19 mouse cellular contexts compared by ENCODE assay signal in genomic region chr13:54838540-54838939, GRCm38 (mm10). TPM values are rescaled to one million over a fixed set of nuclear protein-coding genes. Genes with fewer than 3 reads are reported as not detected.
DNase-seq lines count a peak whose midpoint lies in the region; ATAC-seq and TF ChIP-seq lines count a peak whose summit lies in the region.
"Had no signal": no experiment of that assay in that cellular context is flagged by ENCODE, and none has a peak within 500 bp of the region (broad histone marks: within the 10 kb centered on the region; RNA-seq: fewer than 3 reads in every experiment).

No protein-coding gene starts in this region.

- ATAC-seq in liver, embryonic 12.5 days: no peak
- peak; percentile 72 for ATAC-seq in megakaryocyte, adult 5-6 weeks (ENCODE audit: poor library complexity, severe bottlenecking)
- no peak for ATAC-seq in cerebellum, adult (ENCODE audit: insufficient number of reproducible peaks, low FRiP score, low TSS enrichment)
- ATAC-seq: intestine, embryonic 16.5 days had no signal

- H3K9ac ChIP-seq in liver, adult 2 months (ENCODE audit: low read depth, low read length): no peak overlapping the region
- H3K9ac ChIP-seq in liver, embryonic 12.5 days: no peak overlapping the region

- H3K27me3 ChIP-seq in liver, adult 2 months (ENCODE audit: control insufficient read depth, insufficient read depth, low read length): no peaks in the 10 kb centered on the region; the same call in 1 of the 2 replicates
- H3K27me3 ChIP-seq in liver, embryonic 12.5 days (replicated peaks): no peaks in the 10 kb centered on the region

- no peak overlapping the region for H3K4me3 ChIP-seq in liver, adult 2 months (ENCODE audit: insufficient read depth, low read depth, low read length)
- H3K4me3 ChIP-seq in liver, embryonic 12.5 days: no peak overlapping the region
- H3K4me3 ChIP-seq in bone marrow, adult 2 months (replicated peaks; ENCODE audit: control insufficient read depth, low read depth, low read length): peak overlapping the region; percentile 7
- H3K4me3 ChIP-seq: heart, adult 2 months; left cerebral cortex, adult 2 months; midbrain, embryonic 10.5 days had no signal

- no peak overlapping the region for H3K4me2 ChIP-seq in liver, embryonic 12.5 days

- H3K4me1 ChIP-seq in liver, adult 2 months (ENCODE audit: control insufficient read depth, insufficient read depth, low read length): no peaks in the 10 kb centered on the region
- no peaks in the 10 kb centered on the region for H3K4me1 ChIP-seq in liver, embryonic 12.5 days
- peaks cover 1% of the 10 kb centered on the region; the same call in 1 of the 2 replicates for H3K4me1 ChIP-seq in bone marrow, adult 2 months (ENCODE audit: control insufficient read depth, insufficient read depth, low read length)

- intact Hi-C loops in left cerebral cortex, postnatal 10 days (cut with DNase I): no loop called here

- no peaks in the 10 kb centered on the region for H3K9me3 ChIP-seq in liver, embryonic 12.5 days (replicated peaks)

- TF ChIP-seq POLR2A in liver, adult 2 months (IDR thresholded peaks at IDR 0.05; ENCODE audit: extremely low read depth, insufficient read depth, low read length): no peak
- no peak for TF ChIP-seq POLR2A in bone marrow, adult 2 months (IDR thresholded peaks at IDR 0.05; ENCODE audit: borderline replicate concordance, control insufficient read depth, low read depth, low read length)

- DNase-seq in liver, adult 2 months (ENCODE audit: extremely low read depth, low read depth, low spot score): peak; percentile 4
- peak; percentile 75 for DNase-seq in A20 (ENCODE audit: low read depth, low spot score)
- no peak for DNase-seq in left cerebral cortex, postnatal 10 days (ENCODE audit: extremely low spot score in 1 of 2, low spot score in 2 of 2)
- DNase-seq: adrenal gland, adult 8-10 months; cerebellum, adult 11-12 months; heart, adult 2 months; heart, postnatal 14 days; kidney, postnatal 36 days had no signal

- no peak overlapping the region for H3K27ac ChIP-seq in liver, adult 2 months (replicated peaks; ENCODE audit: insufficient read depth, low read depth, low read length)
- no peak overlapping the region for H3K27ac ChIP-seq in liver, embryonic 12.5 days
- peak overlapping the region; percentile 37; the same call in 1 of the 2 replicates for H3K27ac ChIP-seq in bone marrow, adult 2 months (ENCODE audit: control insufficient read depth, insufficient read depth, low read depth, low read length, poor library complexity)
- H3K27ac ChIP-seq: heart, adult 2 months; left cerebral cortex, adult 2 months; midbrain, embryonic 10.5 days had no signal

- WGBS in liver, adult 2 months: 73% methylated on average over 15 of the region's 15 CpGs
- WGBS in liver, embryonic 12.5 days (ENCODE audit: insufficient replicate concordance): 63% methylated on average over 15 of the region's 15 CpGs
- 30% methylated on average over 15 of the region's 15 CpGs for whole genome bisulfite sequencing in bone marrow, adult 2 months

- no peaks in the 10 kb centered on the region for H3K36me3 ChIP-seq in liver, adult 2 months (ENCODE audit: control insufficient read depth, insufficient read depth, low read length)
- H3K36me3 ChIP-seq in liver, embryonic 12.5 days: no peaks in the 10 kb centered on the region
- H3K36me3 ChIP-seq: midbrain, embryonic 10.5 days had no signal

- no peaks in the 10 kb centered on the region for H3K79me2 ChIP-seq in liver, adult 2 months (ENCODE audit: control insufficient read depth, insufficient read depth, low read length)

- no peak for TF ChIP-seq CTCF in liver, adult 2 months (IDR thresholded peaks at IDR 0.05; ENCODE audit: low read depth, low read length)
- no peak for TF ChIP-seq CTCF in bone marrow, adult 2 months (IDR thresholded peaks at IDR 0.05; ENCODE audit: control insufficient read depth, insufficient read depth, low read length)

RNA-seq across cellular contexts. Expression of gene Tspan17, which starts 49.4 kb away (rescaled TPM):
- total RNA-seq in liver, adult 2 months (2014; rRNA removed): 0.74 and 0.94 TPM in 2 replicates
- polyA plus RNA-seq in liver, adult 2 months (2012; rRNA removed): 1.4 and 2.4 TPM in 2 replicates
- 1.8 and 2.3 TPM in 2 replicates for polyA plus RNA-seq in liver, embryonic 12.5 days (2016; fragmentation: Nextera tagmentation; extraction: Ambion mirVana)
- 11.8 and 12.0 TPM in 2 replicates for polyA plus RNA-seq in bone marrow, adult 2 months (2011; ENCODE audit: insufficient read depth, insufficient read length, low replicate concordance, missing spikeins)
- total RNA-seq in megakaryocyte, adult 5-6 weeks (2015): 6.7 and 14.2 TPM in 2 replicates
- 9.6 and 10.1 TPM in 2 replicates for total RNA-seq in megakaryocyte, adult 5-6 weeks (2017)
- total RNA-seq in left cerebral cortex, postnatal 10 days (2021): 10 to 100 TPM; 64.3 to 69.0 TPM

RNA-seq across cellular contexts. Expression of gene Eif4e1b, which starts 54.7 kb away (rescaled TPM):
- not detected in 2 replicates for total RNA-seq in liver, adult 2 months (2014; rRNA removed)
- not detected in 2 replicates for polyA plus RNA-seq in liver, adult 2 months (2012; rRNA removed)
- polyA plus RNA-seq in liver, embryonic 12.5 days (2016; fragmentation: Nextera tagmentation; extraction: Ambion mirVana): not detected in 2 replicates
- polyA plus RNA-seq in bone marrow, adult 2 months (2011; ENCODE audit: insufficient read depth, insufficient read length, low replicate concordance, missing spikeins): 3.1 TPM in 1 of 2 replicates, not detected in the other
- not detected in 2 replicates for total RNA-seq in megakaryocyte, adult 5-6 weeks (2015)
- not detected in 2 replicates for total RNA-seq in megakaryocyte, adult 5-6 weeks (2017)
- under 1 TPM in 1 of 2 experiments, not detected in 1; 0.17 TPM for total RNA-seq in left cerebral cortex, postnatal 10 days (2021)
- total RNA-seq: adrenal gland, adult 8-10 months; heart, adult 2 months; heart, postnatal 14 days; left cerebral cortex, adult 2 months; neutrophil, adult 5-6 weeks had no signal
- polyA plus RNA-seq: frontal cortex, adult 2 months; heart, adult 2 months; intestine, embryonic 16.5 days; liver, embryonic 16.5 days; midbrain, embryonic 10.5 days; stomach, embryonic 16.5 days had no signal

Comparison
In these comparisons a context has a peak if more than half of its experiments do, and no peak if none do; other contexts are left out.
1. DNase-seq: peak in liver, adult 2 months (single experiment) and A20 (single experiment); none in left cerebral cortex, postnatal 10 days (0 of 2).
2. RNA of gene Tspan17, which starts 49.4 kb away (total RNA-seq): 64.3 to 69.0 TPM in left cerebral cortex, postnatal 10 days; 6.7 to 14.2 TPM in megakaryocyte, adult 5-6 weeks and 0.74 to 0.94 TPM in liver, adult 2 months; every median in the first group is over 4 times any median in the second.